ENCODE assay signal across 8 mouse cellular contexts in the genomic region with DNA sequence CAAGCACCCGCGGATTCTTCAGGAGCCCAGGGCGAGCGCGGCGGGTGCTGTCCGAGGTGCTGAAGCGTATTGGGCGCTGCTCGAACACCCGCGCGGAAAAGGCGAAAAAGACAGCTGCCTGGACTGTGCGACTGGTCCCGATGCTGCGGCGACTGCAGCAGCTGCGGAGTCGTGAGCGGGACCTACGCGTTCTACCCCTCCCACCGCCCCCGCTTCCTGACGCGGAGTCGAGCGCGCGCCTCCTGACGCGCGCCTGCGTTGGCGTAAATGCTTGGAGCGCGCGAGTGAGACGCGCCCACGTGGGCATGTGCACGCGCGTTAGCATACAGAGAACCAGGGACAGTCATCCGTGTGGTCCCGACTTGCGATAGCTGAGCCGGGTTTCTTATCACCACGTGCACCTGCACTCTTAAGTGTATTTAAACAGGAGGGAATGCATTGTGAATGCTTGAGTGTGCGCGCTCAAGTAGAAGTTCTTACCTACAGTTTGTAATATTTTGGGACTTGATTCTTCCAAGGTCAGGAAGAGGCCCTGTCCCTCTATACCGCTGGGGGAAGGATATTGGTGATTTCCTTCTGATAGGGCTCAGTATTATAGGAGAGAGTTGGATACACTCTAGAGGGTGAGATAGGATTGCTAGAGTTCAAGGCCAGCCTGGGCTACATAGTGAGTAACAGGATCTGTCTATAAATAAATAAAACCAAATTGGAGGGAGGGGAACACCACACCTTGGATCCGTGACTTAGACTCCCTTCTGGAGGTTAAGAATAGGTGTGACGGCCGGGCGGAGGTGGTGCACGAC. TPM values are rescaled to one million over a fixed set of nuclear protein-coding genes. Genes with fewer than 3 reads are reported as not detected.
DNase-seq lines count a peak whose midpoint lies in the region; ATAC-seq and TF ChIP-seq lines count a peak whose summit lies in the region.

A gene (minus strand): TSS at position 217 of the 803 bp plus-strand sequence.

- peak within 1 kb of the TSS; percentile 74 for H3K4me2 ChIP-seq in forebrain, postnatal 0 days (ENCODE audit: low read depth)
- H3K4me2 ChIP-seq in hindbrain, embryonic 16.5 days (ENCODE audit: low read length) = peak within 1 kb of the TSS; percentile 69

- peak within 1 kb of the TSS; percentile 70 for H3K4me3 ChIP-seq in forebrain, postnatal 0 days (ENCODE audit: low read depth, low read length)
- H3K4me3 ChIP-seq in hindbrain, embryonic 16.5 days (ENCODE audit: low read length) = peak within 1 kb of the TSS; percentile 60
- H3K4me3 ChIP-seq in left cerebral cortex, adult 2 months = peak within 1 kb of the TSS; percentile 90

- H3K4me1 ChIP-seq in forebrain, postnatal 0 days (ENCODE audit: insufficient read depth) = peaks cover 7% of the 10 kb centered on the region
- peaks cover 12% of the 10 kb centered on the region for H3K4me1 ChIP-seq in hindbrain, embryonic 16.5 days (ENCODE audit: control insufficient read depth, insufficient read depth, low read depth, low read length)

- no peak for TF ChIP-seq CTCF in forebrain, postnatal 0 days (IDR thresholded peaks at IDR 0.05; ENCODE audit: low read depth)
- no peak for TF ChIP-seq CTCF in left cerebral cortex, adult 2 months (IDR thresholded peaks at IDR 0.05)

- intact Hi-C loops in left cerebral cortex, adult 2 months (cut with DNase I) = loop anchor here (1.0 kb wide), 1 partner anchor 84 kb away; no protein-coding TSS in a partner anchor

- peaks cover 5% of the 10 kb centered on the region; the same call in 1 of the 2 replicates for H3K36me3 ChIP-seq in forebrain, postnatal 0 days (ENCODE audit: insufficient read depth)
- H3K36me3 ChIP-seq in hindbrain, embryonic 16.5 days (ENCODE audit: control insufficient read depth, insufficient read depth, low read length) = no peaks in the 10 kb centered on the region

- H3K27ac ChIP-seq in forebrain, postnatal 0 days (ENCODE audit: low read depth, low read length) = peak within 1 kb of the TSS; percentile 89
- peak within 1 kb of the TSS; percentile 89 for H3K27ac ChIP-seq in hindbrain, embryonic 16.5 days (ENCODE audit: low read depth, low read length)
- peak within 1 kb of the TSS; percentile 99 for H3K27ac ChIP-seq in left cerebral cortex, adult 2 months

- no peaks in the 10 kb centered on the region for H3K9me3 ChIP-seq in forebrain, postnatal 0 days (ENCODE audit: low read length)
- no peaks in the 10 kb centered on the region for H3K9me3 ChIP-seq in hindbrain, embryonic 16.5 days (ENCODE audit: control insufficient read depth, low read length)

- ATAC-seq in forebrain, postnatal 0 days = peak; percentile 87
- peak; percentile 88 for ATAC-seq in hindbrain, embryonic 16.5 days

- peak; percentile 88 for DNase-seq in R1 (ENCODE audit: low read depth, low spot score)
- DNase-seq in cerebellum, adult 11 months = peak; percentile 87
- peak; percentile 98 for DNase-seq in forebrain, postnatal 0 days
- DNase-seq in left cerebral cortex, adult 2 months (ENCODE audit: extremely low spot score in 1 of 2, low spot score in 2 of 2) = peak; percentile 91 to 93
- DNase-seq in lung, postnatal 36 days = peak; percentile 55
- peak; percentile 90 for DNase-seq in retina, postnatal 1 day
- DNase-seq in urinary bladder, postnatal 25 days (ENCODE audit: low spot score) = peak; percentile 61

- H3K27me3 ChIP-seq in forebrain, postnatal 0 days (ENCODE audit: insufficient read depth, low read length) = peaks cover 8% of the 10 kb centered on the region
- peaks cover 10% of the 10 kb centered on the region for H3K27me3 ChIP-seq in hindbrain, embryonic 16.5 days (replicated peaks; ENCODE audit: control insufficient read depth, insufficient read depth, low read length)

- 10% methylated on average over 58 of the region's 58 CpGs for WGBS in forebrain, postnatal 0 days
- WGBS in hindbrain, embryonic 16.5 days = 9% methylated on average over 58 of the region's 58 CpGs

- peak within 1 kb of the TSS; percentile 82 for H3K9ac ChIP-seq in forebrain, postnatal 0 days
- peak within 1 kb of the TSS; percentile 75 for H3K9ac ChIP-seq in hindbrain, embryonic 16.5 days (ENCODE audit: low read depth, low read length)

RNA-seq across cellular contexts. Expression of the gene that starts here (rescaled TPM):
- total RNA-seq in forebrain, postnatal 0 days (2014; rRNA removed) = 77.3 and 88.5 TPM in 2 replicates
- polyA plus RNA-seq in forebrain, postnatal 0 days (2015; fragmentation: Nextera tagmentation; extraction: Ambion mirVana) = 46.9 and 58.2 TPM in 2 replicates
- polyA plus RNA-seq in hindbrain, embryonic 16.5 days (2015; fragmentation: Nextera tagmentation; extraction: Ambion mirVana) = 56.9 and 65.8 TPM in 2 replicates
- 100 to 1,000 TPM; 452 to 457 TPM for total RNA-seq in left cerebral cortex, adult 2 months (2021)

Comparison
In these comparisons a context has a peak if more than half of its experiments do, and no peak if none do; other contexts are left out.
1. Peak in every context shown above with its lines: DNase-seq, ATAC-seq, H3K4me3 ChIP-seq and H3K27ac ChIP-seq.